In genomic region chr12:70727496-70728259, GRCm38 (mm10) we compare ENCODE assay signal across 16 mouse cellular contexts.
DNase-seq lines count a peak whose midpoint lies in the region; ATAC-seq and TF ChIP-seq lines count a peak whose summit lies in the region.
"Had no signal": no experiment of that assay in that cellular context is flagged by ENCODE, and none has a peak within 500 bp of the region (broad histone marks: within the 10 kb centered on the region; RNA-seq: fewer than 3 reads in every experiment).

No protein-coding gene starts in this region.

- WGBS in heart, embryonic 12.5 days = 62% methylated on average over 10 of the region's 10 CpGs
- WGBS in forebrain, embryonic 10.5 days = 83% methylated on average over 10 of the region's 10 CpGs

- no peak overlapping the region for H3K9ac ChIP-seq in heart, embryonic 12.5 days
- H3K9ac ChIP-seq: embryonic facial prominence, embryonic 15.5 days; forebrain, embryonic 13.5 days; liver, embryonic 14.5 days had no signal

- peak overlapping the region; percentile 44 for H3K27ac ChIP-seq in gastrocnemius, adult 2 months
- H3K27ac ChIP-seq in heart, embryonic 12.5 days (ENCODE audit: poor library complexity, severe bottlenecking) = peak overlapping the region; percentile 30
- no peak overlapping the region for H3K27ac ChIP-seq in layer of hippocampus, adult 2 months
- no peak overlapping the region for H3K27ac ChIP-seq in forebrain, embryonic 10.5 days
- H3K27ac ChIP-seq: embryonic facial prominence, embryonic 15.5 days; forebrain, embryonic 13.5 days; hindbrain, postnatal 0 days; liver, embryonic 14.5 days had no signal

- no peak overlapping the region for H3K4me3 ChIP-seq in gastrocnemius, adult 2 months
- H3K4me3 ChIP-seq in heart, embryonic 12.5 days = no peak overlapping the region
- no peak overlapping the region for H3K4me3 ChIP-seq in layer of hippocampus, adult 2 months
- H3K4me3 ChIP-seq in forebrain, embryonic 10.5 days = no peak overlapping the region
- H3K4me3 ChIP-seq: embryonic facial prominence, embryonic 15.5 days; forebrain, embryonic 13.5 days; megakaryocyte, embryonic 14.5 days had no signal

- H3K9me3 ChIP-seq in heart, embryonic 12.5 days (replicated peaks) = 0 out of 2 replicates have a peak, but pooled peaks cover 3% of the 10 kb centered on the region
- H3K9me3 ChIP-seq in forebrain, embryonic 10.5 days = no peaks in the 10 kb centered on the region
- H3K9me3 ChIP-seq: embryonic facial prominence, embryonic 15.5 days; forebrain, embryonic 13.5 days; megakaryocyte, embryonic 14.5 days had no signal

- peaks cover 21% of the 10 kb centered on the region for H3K4me1 ChIP-seq in heart, embryonic 12.5 days (replicated peaks)
- H3K4me1 ChIP-seq in forebrain, embryonic 10.5 days = peaks cover 8% of the 10 kb centered on the region
- H3K4me1 ChIP-seq: embryonic facial prominence, embryonic 15.5 days; forebrain, embryonic 13.5 days; megakaryocyte, embryonic 14.5 days had no signal

- DNase-seq in gastrocnemius, adult 2 months = peak; percentile 40
- DNase-seq in gastrocnemius, postnatal 14 days = no peak
- DNase-seq in left cerebral cortex, adult 18-20 months (ENCODE audit: low spot score in 2 of 2) = peak; percentile 32 to 48
- DNase-seq in left cerebral cortex, postnatal 4 days = no peak
- peak; percentile 32 to 51 for DNase-seq in left cerebral cortex, adult 9 months (ENCODE audit: low spot score in 2 of 2)
- DNase-seq in layer of hippocampus, adult 2 months (ENCODE audit: low spot score in 2 of 2) = no peak
- DNase-seq in forebrain, embryonic 10.5 days (ENCODE audit: extremely low spot score, low spot score) = no peak
- DNase-seq: adrenal gland, postnatal 10 days; cerebellum, postnatal 25 days; kidney, adult 8-10 months had no signal

- H3K36me3 ChIP-seq in heart, embryonic 12.5 days = no peaks in the 10 kb centered on the region
- no peaks in the 10 kb centered on the region for H3K36me3 ChIP-seq in forebrain, embryonic 10.5 days (replicated peaks)
- H3K36me3 ChIP-seq: embryonic facial prominence, embryonic 15.5 days had no signal

- no peak overlapping the region for H3K4me2 ChIP-seq in heart, embryonic 12.5 days
- H3K4me2 ChIP-seq: embryonic facial prominence, embryonic 15.5 days; forebrain, embryonic 13.5 days had no signal

- H3K27me3 ChIP-seq in heart, embryonic 12.5 days (replicated peaks) = no peaks in the 10 kb centered on the region
- no peaks in the 10 kb centered on the region for H3K27me3 ChIP-seq in forebrain, embryonic 10.5 days (ENCODE audit: poor library complexity, severe bottlenecking)
- H3K27me3 ChIP-seq: embryonic facial prominence, embryonic 15.5 days; forebrain, embryonic 13.5 days had no signal

- ATAC-seq in heart, embryonic 12.5 days (ENCODE audit: insufficient number of reproducible peaks, low FRiP score) = no peak
- ATAC-seq: forebrain, embryonic 13.5 days; hindbrain, postnatal 0 days had no signal

- TF ChIP-seq CTCF in gastrocnemius, adult 2 months (IDR thresholded peaks at IDR 0.05) = no peak
- no peak for TF ChIP-seq CTCF in layer of hippocampus, adult 2 months (conservative IDR thresholded peaks at IDR 0.05)

- intact Hi-C loops in gastrocnemius, adult 2 months (cut with DNase I) = no loop called here
- intact Hi-C loops in gastrocnemius, postnatal 14 days (cut with DNase I; ENCODE audit: low total_unique reads) = no loop called here
- intact Hi-C loops in left cerebral cortex, postnatal 4 days (cut with DNase I) = no loop called here

Comparison
In these comparisons a context has a peak if more than half of its experiments do, and no peak if none do; other contexts are left out.
1. DNase-seq: peak in gastrocnemius, adult 2 months (single experiment), left cerebral cortex, adult 18-20 months (2 of 2) and left cerebral cortex, adult 9 months (2 of 2); none in gastrocnemius, postnatal 14 days (single experiment), left cerebral cortex, postnatal 4 days (single experiment), layer of hippocampus, adult 2 months (0 of 2) and forebrain, embryonic 10.5 days (single experiment).
2. H3K27ac ChIP-seq: peak in gastrocnemius, adult 2 months (single experiment) and heart, embryonic 12.5 days (single experiment); none in layer of hippocampus, adult 2 months (single experiment) and forebrain, embryonic 10.5 days (single experiment).